8 mouse cellular contexts compared by ENCODE assay signal in genomic region chrX:113298468-113298867, GRCm38 (mm10). TPM values are rescaled to one million over a fixed set of nuclear protein-coding genes. Genes with fewer than 3 reads are reported as not detected.
DNase-seq lines count a peak whose midpoint lies in the region; ATAC-seq and TF ChIP-seq lines count a peak whose summit lies in the region.

No protein-coding gene starts in this region.

- peak overlapping the region; percentile 56 for H3K9ac ChIP-seq in kidney, embryonic 14.5 days (ENCODE audit: low read depth, low read length)
- peak overlapping the region; percentile 62 for H3K9ac ChIP-seq in limb, embryonic 13.5 days
- peak overlapping the region; percentile 6; the same call in 1 of the 2 replicates for H3K9ac ChIP-seq in stomach, embryonic 14.5 days (replicated peaks; ENCODE audit: low read depth, low read length)

- H3K4me3 ChIP-seq in kidney, embryonic 14.5 days (ENCODE audit: low read length), result peak overlapping the region; percentile 48
- peak overlapping the region; percentile 16; the same call in 1 of the 2 replicates for H3K4me3 ChIP-seq in G1E (ENCODE audit: low read depth, low read length)
- peak overlapping the region; percentile 59 for H3K4me3 ChIP-seq in forebrain, embryonic 10.5 days
- peak overlapping the region; percentile 52 for H3K4me3 ChIP-seq in limb, embryonic 13.5 days
- H3K4me3 ChIP-seq in stomach, embryonic 14.5 days (ENCODE audit: low read depth, low read length), result peak overlapping the region; percentile 44

- no peak for DNase-seq in kidney, adult 9 months
- DNase-seq in G1E (ENCODE audit: low spot score), result no peak
- DNase-seq in forebrain, embryonic 10.5 days (ENCODE audit: extremely low spot score, low spot score), result peak; percentile 15
- no peak for DNase-seq in layer of hippocampus, postnatal 36 days

- ATAC-seq in kidney, embryonic 14.5 days (ENCODE audit: low FRiP score, low TSS enrichment), result peak; percentile 51; the same call in 1 of the 2 replicates
- no peak for ATAC-seq in G1E (ENCODE audit: extremely low read depth, insufficient number of reproducible peaks, low FRiP score, poor library complexity, severe bottlenecking)
- ATAC-seq in limb, embryonic 13.5 days (ENCODE audit: low FRiP score, low read depth), result no peak
- no peak for ATAC-seq in stomach, embryonic 14.5 days (ENCODE audit: insufficient number of reproducible peaks, insufficient read depth, low FRiP score, low read depth)
- no peak for ATAC-seq in erythroid progenitor cell, adult 5-6 weeks (replicated peaks; ENCODE audit: low FRiP score, poor library complexity, severe bottlenecking)

- peak overlapping the region; percentile 59 for H3K4me2 ChIP-seq in kidney, embryonic 14.5 days (replicated peaks; ENCODE audit: low read depth, low read length)
- peak overlapping the region; percentile 70 for H3K4me2 ChIP-seq in limb, embryonic 13.5 days (replicated peaks)
- H3K4me2 ChIP-seq in stomach, embryonic 14.5 days (replicated peaks; ENCODE audit: low read depth, low read length), result peak overlapping the region; percentile 54

- 30% methylated on average over 19 of the region's 19 CpGs for WGBS in kidney, embryonic 14.5 days
- 13% methylated on average over 19 of the region's 19 CpGs for WGBS in forebrain, embryonic 10.5 days
- WGBS in limb, embryonic 13.5 days, result 16% methylated on average over 19 of the region's 19 CpGs
- 22% methylated on average over 19 of the region's 19 CpGs for WGBS in stomach, embryonic 14.5 days

- no peaks in the 10 kb centered on the region for H3K4me1 ChIP-seq in kidney, embryonic 14.5 days (ENCODE audit: control insufficient read depth, insufficient read depth, low read length)
- H3K4me1 ChIP-seq in G1E (ENCODE audit: insufficient read depth, low read depth, low read length), result no peaks in the 10 kb centered on the region
- 0 out of 2 replicates have a peak, but pooled peaks cover 4% of the 10 kb centered on the region for H3K4me1 ChIP-seq in forebrain, embryonic 10.5 days
- no peaks in the 10 kb centered on the region for H3K4me1 ChIP-seq in limb, embryonic 13.5 days
- H3K4me1 ChIP-seq in stomach, embryonic 14.5 days (ENCODE audit: control insufficient read depth, insufficient read depth, low read length), result no peaks in the 10 kb centered on the region

- no peak overlapping the region for H3K27ac ChIP-seq in kidney, embryonic 14.5 days (ENCODE audit: low read depth, low read length)
- H3K27ac ChIP-seq in forebrain, embryonic 10.5 days, result peak overlapping the region; percentile 67
- H3K27ac ChIP-seq in limb, embryonic 13.5 days, result no peak overlapping the region
- H3K27ac ChIP-seq in stomach, embryonic 14.5 days (ENCODE audit: low read length), result 0 out of 2 replicates have a peak overlapping the region, but pooled peaks have one; percentile 21

- no peaks in the 10 kb centered on the region for H3K9me3 ChIP-seq in kidney, embryonic 14.5 days (ENCODE audit: control insufficient read depth, low read length)
- H3K9me3 ChIP-seq in G1E (replicated peaks), result no peaks in the 10 kb centered on the region
- H3K9me3 ChIP-seq in forebrain, embryonic 10.5 days, result no peaks in the 10 kb centered on the region
- no peaks in the 10 kb centered on the region for H3K9me3 ChIP-seq in limb, embryonic 13.5 days
- no peaks in the 10 kb centered on the region for H3K9me3 ChIP-seq in stomach, embryonic 14.5 days (ENCODE audit: control insufficient read depth, low read depth, low read length)

- no peaks in the 10 kb centered on the region for H3K27me3 ChIP-seq in kidney, embryonic 14.5 days (ENCODE audit: control insufficient read depth, insufficient read depth, low read length)
- no peaks in the 10 kb centered on the region for H3K27me3 ChIP-seq in G1E (ENCODE audit: insufficient read depth, low read length)
- no peaks in the 10 kb centered on the region for H3K27me3 ChIP-seq in forebrain, embryonic 10.5 days (ENCODE audit: poor library complexity, severe bottlenecking)
- H3K27me3 ChIP-seq in limb, embryonic 13.5 days, result no peaks in the 10 kb centered on the region
- no peaks in the 10 kb centered on the region for H3K27me3 ChIP-seq in stomach, embryonic 14.5 days (ENCODE audit: control insufficient read depth, insufficient read depth, low read length)

- TF ChIP-seq CTCF in G1E (IDR thresholded peaks at IDR 0.05; ENCODE audit: low read depth, low read length), result no peak

- H3K36me3 ChIP-seq in kidney, embryonic 14.5 days (ENCODE audit: control insufficient read depth, insufficient read depth, low read length), result no peaks in the 10 kb centered on the region
- H3K36me3 ChIP-seq in G1E (replicated peaks), result no peaks in the 10 kb centered on the region
- no peaks in the 10 kb centered on the region for H3K36me3 ChIP-seq in forebrain, embryonic 10.5 days (replicated peaks)
- no peaks in the 10 kb centered on the region for H3K36me3 ChIP-seq in limb, embryonic 13.5 days
- H3K36me3 ChIP-seq in stomach, embryonic 14.5 days (ENCODE audit: control insufficient read depth, insufficient read depth, low read length), result no peaks in the 10 kb centered on the region

RNA-seq across cellular contexts. Expression of gene Dach2, which starts 1.2 kb away (rescaled TPM):
- 8.0 and 10.3 TPM in 2 replicates for polyA plus RNA-seq in kidney, embryonic 14.5 days (2014; fragmentation: Nextera tagmentation; extraction: Ambion mirVana)
- total RNA-seq in G1E (2014; fragmentation: Nextera tagmentation) (0.38 and 0.49 TPM in 2 replicates), G1E (2017) (0.06 and 0.11 TPM in 2 replicates)
- not detected in 2 replicates for polyA plus RNA-seq in G1E (2012)
- 11.0 and 14.4 TPM in 2 replicates for polyA plus RNA-seq in forebrain, embryonic 10.5 days (2016; fragmentation: Nextera tagmentation; extraction: Ambion mirVana)
- 5.2 and 5.5 TPM in 2 replicates for polyA plus RNA-seq in limb, embryonic 13.5 days (2015; fragmentation: Nextera tagmentation; extraction: Ambion mirVana)
- 4.7 and 5.1 TPM in 2 replicates for polyA plus RNA-seq in stomach, embryonic 14.5 days (2014; fragmentation: Nextera tagmentation; extraction: Ambion mirVana)
- total RNA-seq in layer of hippocampus, postnatal 36 days (2021), result under 1 TPM; 0.61 to 0.80 TPM
- not detected in 2 replicates for total RNA-seq in erythroid progenitor cell, adult 5-6 weeks (2015; ENCODE audit: low replicate concordance)
- 0.13 TPM in 1 of 2 replicates, not detected in the other for total RNA-seq in erythroid progenitor cell, adult 5-6 weeks (2017; ENCODE audit: low replicate concordance)

Comparison
In these comparisons a context has a peak if more than half of its experiments do, and no peak if none do; other contexts are left out.
1. H3K27ac ChIP-seq: peak in forebrain, embryonic 10.5 days (single experiment) and stomach, embryonic 14.5 days (single experiment); none in kidney, embryonic 14.5 days (single experiment) and limb, embryonic 13.5 days (single experiment).
2. H3K9ac ChIP-seq: peak in every context shown above with its lines; median percentile 62 in limb, embryonic 13.5 days; 56 in kidney, embryonic 14.5 days; 6 in stomach, embryonic 14.5 days.
3. Peak in every context shown above with its lines, with median percentiles within 50 percentile points of each other: H3K4me2 ChIP-seq and H3K4me3 ChIP-seq.